Mouse (Mus musculus) hindbrain, embryonic 11.5 days (tissue): Measurements from ENCODE around the gene Fam32a. TPM values are rescaled to one million over a fixed set of nuclear protein-coding genes. Genes with fewer than 3 reads are reported as not detected.

Experiments used
- polyA plus RNA-seq: library from polyadenylated mRNA; unstranded; fragments of >200 nt; fragmentation: Nextera tagmentation; extraction: Ambion mirVana; gene quantifications from 2 replicates; pipeline ENCODE4 v1.2.1, GENCODE M21; 2014

Fam32a gene
- polyA plus RNA-seq, 1 experiment from 2014 or later = 75.9 TPM

Other genes starting within 250 kb of the Fam32a start
- 0.56 and 0.94 TPM in 2 replicates for gene Cyp4f18, start 210.1 kb upstream of the Fam32a start, polyA plus RNA-seq
- gene Olfr372, start 178.5 kb upstream of the Fam32a start, polyA plus RNA-seq = not detected in 2 replicates
- gene Olfr373, start 136.6 kb upstream of the Fam32a start, polyA plus RNA-seq = not detected in 2 replicates
- not detected in 2 replicates for gene Olfr374, start 112.7 kb upstream of the Fam32a start, polyA plus RNA-seq
- 567 and 576 TPM in 2 replicates for gene Tpm4, start 84.8 kb upstream of the Fam32a start, polyA plus RNA-seq
- 94.2 and 101 TPM in 2 replicates for gene Rab8a, start 58.5 kb upstream of the Fam32a start, polyA plus RNA-seq
- gene Hsh2d, start 30.1 kb upstream of the Fam32a start, polyA plus RNA-seq = not detected in 2 replicates
- not detected in 2 replicates for gene Cib3, start 6.9 kb upstream of the Fam32a start, polyA plus RNA-seq
- not detected in 2 replicates for gene Gm11034, start 6.1 kb upstream of the Fam32a start, polyA plus RNA-seq
- 174 and 175 TPM in 2 replicates for gene Ap1m1, start 20.3 kb downstream of the Fam32a start, polyA plus RNA-seq
- 32.2 and 35.1 TPM in 2 replicates for gene Gm10282, start 85.5 kb downstream of the Fam32a start, polyA plus RNA-seq
- 4.4 and 4.8 TPM in 2 replicates for gene Klf2, start 99.3 kb downstream of the Fam32a start, polyA plus RNA-seq
- 73.4 and 75.9 TPM in 2 replicates for gene Eps15l1, start 201.7 kb downstream of the Fam32a start, polyA plus RNA-seq
- gene Calr3, start 224.1 kb downstream of the Fam32a start, polyA plus RNA-seq = 0.74 and 1.3 TPM in 2 replicates
- gene 1700030K09Rik, start 224.2 kb downstream of the Fam32a start, polyA plus RNA-seq = 11.4 and 13.4 TPM in 2 replicates